Mouse (Mus musculus): ENCODE measurements around the gene Wwox.

GRCm38 (mm10) chr8:114503196-114503595 is 63.7 kb downstream of the Wwox start:
- TF ChIP-seq CTCF (IDR thresholded peaks at IDR 0.05; ENCODE audit: insufficient read depth, low read depth, low read length) (no peak), POLR2A (IDR thresholded peaks at IDR 0.05; ENCODE audit: insufficient read depth, low read depth, low read length) (no peak)
